Mouse (Mus musculus) cerebellum, adult 2 months (tissue): Measurements from ENCODE around the gene Fam181b. TPM values are rescaled to one million over a fixed set of nuclear protein-coding genes. Genes with fewer than 3 reads are reported as not detected.

Experiments
- DNase-seq, 2 experiments: peaks; one replicate each; pipeline ENCODE4 v3.0.0; 2021
- H3K27ac ChIP-seq: fragments of 200-500 bp; 2 replicates; pipeline ENCODE4 v1.5.1; 2012; ENCODE audit warnings: low read length, control low read depth, inconsistent platforms; ENCODE audit not compliant: insufficient read depth
- H3K27me3 ChIP-seq: fragments of 200-500 bp; 2 replicates; pipeline ENCODE4 v1.6.1; 2012; ENCODE audit warnings: inconsistent platforms, mild to moderate bottlenecking, low read length, moderate library complexity; ENCODE audit not compliant: control insufficient read depth, insufficient read depth
- H3K4me1 ChIP-seq: fragments of 200-500 bp; 2 replicates; pipeline ENCODE4 v1.6.1; 2011; ENCODE audit warnings: low read length; ENCODE audit not compliant: control insufficient read depth, insufficient read depth
- H3K4me3 ChIP-seq: fragments of 200-500 bp; replicated peaks from 2 replicates; pipeline ENCODE3; 2011; ENCODE audit warnings: mild to moderate bottlenecking, low read depth, low read length, control low read depth; ENCODE audit not compliant: insufficient read depth
- CTCF ChIP-seq: fragments of 200-500 bp; IDR thresholded peaks from 2 replicates; pipeline ENCODE4 v1.5.1; 2011; ENCODE audit warnings: low read depth, mild to moderate bottlenecking, control low read depth, low read length, moderate library complexity, borderline replicate concordance; ENCODE audit not compliant: insufficient read depth
- POLR2A ChIP-seq: fragments of 200-500 bp; IDR thresholded peaks from 2 replicates; pipeline ENCODE4 v1.6.1; 2011; ENCODE audit warnings: low read length, control low read depth, borderline replicate concordance; ENCODE audit not compliant: insufficient read depth
- WGBS: fragments of 180-500 bp; shearing (Covaris S2); methylation state at CpG from one replicate; pipeline ENCODE4 v1.1.7; 2018; 5-methylcytosine and 5-hydroxymethylcytosine counted together
- polyA plus RNA-seq: library from polyadenylated mRNA; depleted of rRNA; stranded (reverse); fragments of >200 nt; gene quantifications from 2 replicates; pipeline ENCODE4 v1.2.3, GENCODE M21; 2012; rRNA removed

Gene Fam181b
- polyA plus RNA-seq = 35.8 and 37.6 TPM in 2 replicates

- H3K27me3 ChIP-seq = no peaks in the 10 kb centered on the region
- peak; percentile 80 for DNase-seq
- no peaks in the 10 kb centered on the region for H3K4me1 ChIP-seq
- under 1% methylated on average over 96 of the region's 96 CpGs for WGBS
- TF ChIP-seq CTCF (peak; percentile 21; the same call in 1 of the 2 replicates), POLR2A (peak; percentile 52)
- H3K27ac ChIP-seq = peak within 1 kb of the TSS; percentile 63
- peak within 1 kb of the TSS; percentile 70 for H3K4me3 ChIP-seq
Observed at GRCm38 (mm10) chr7:93079785-93080730, at the start of gene Fam181b. Fam181b (plus strand) TSS chr7:93079865.

- DNase-seq = peak in 1 of 2 experiments; percentile 26
- Histone ChIP-seq H3K4me3 (no peak overlapping the region), H3K27me3 (no peaks in the 10 kb centered on the region), H3K27ac (peak overlapping the region; percentile 39; the same call in 1 of the 2 replicates), H3K4me1 (no peaks in the 10 kb centered on the region)
- no peak for TF ChIP-seq CTCF
- TF ChIP-seq POLR2A = no peak
- 25% methylated on average over 5 of the region's 5 CpGs for WGBS
Observed at GRCm38 (mm10) chr7:93037763-93038471, 41.7 kb upstream of the Fam181b start.

GRCm38 (mm10) chr7:93038472-93038828 is 41.2 kb upstream of the Fam181b start:
- no peak for DNase-seq
- TF ChIP-seq CTCF = no peak
- no peak for TF ChIP-seq POLR2A
- H3K4me3 ChIP-seq = no peak overlapping the region
- H3K27me3 ChIP-seq = no peaks in the 10 kb centered on the region
- WGBS = 40% methylated on average over 1 of the region's 1 CpGs
- H3K27ac ChIP-seq = peak overlapping the region; percentile 21; the same call in 1 of the 2 replicates
- H3K4me1 ChIP-seq = no peaks in the 10 kb centered on the region

- no peak for DNase-seq
- no peaks in the 10 kb centered on the region for H3K27me3 ChIP-seq
- TF ChIP-seq POLR2A (no peak), CTCF (no peak)
- H3K4me3 ChIP-seq = no peak overlapping the region
- no peaks in the 10 kb centered on the region for H3K4me1 ChIP-seq
- H3K27ac ChIP-seq = no peak overlapping the region
- WGBS = 91% methylated on average over 3 of the region's 3 CpGs
Observed at GRCm38 (mm10) chr7:93039542-93039941, 40.1 kb upstream of the Fam181b start.

GRCm38 (mm10) chr7:93044359-93044758 is 35.3 kb upstream of the Fam181b start:
- TF ChIP-seq POLR2A = no peak
- Histone ChIP-seq H3K27me3 (no peaks in the 10 kb centered on the region), H3K4me1 (no peaks in the 10 kb centered on the region), H3K27ac (no peak overlapping the region), H3K4me3 (no peak overlapping the region)
- no peak for DNase-seq
- 30% methylated on average over 3 of the region's 3 CpGs for WGBS

- Histone ChIP-seq H3K4me1 (no peaks in the 10 kb centered on the region), H3K4me3 (no peak overlapping the region), H3K27me3 (no peaks in the 10 kb centered on the region), H3K27ac (no peak overlapping the region)
- no peak for TF ChIP-seq POLR2A
- no peak for TF ChIP-seq CTCF
- 53% methylated on average over 1 of the region's 1 CpGs for WGBS
- no peak for DNase-seq
Observed at GRCm38 (mm10) chr7:93044788-93045187, 34.9 kb upstream of the Fam181b start.

- Histone ChIP-seq H3K27ac (no peak overlapping the region), H3K4me3 (no peak overlapping the region), H3K4me1 (no peaks in the 10 kb centered on the region), H3K27me3 (no peaks in the 10 kb centered on the region)
- TF ChIP-seq POLR2A = no peak
- TF ChIP-seq CTCF = no peak
- DNase-seq = no peak
Observed at GRCm38 (mm10) chr7:93060831-93061230, 18.8 kb upstream of the Fam181b start.

- no peak overlapping the region for H3K27ac ChIP-seq
- no peaks in the 10 kb centered on the region for H3K27me3 ChIP-seq
- no peak overlapping the region for H3K4me3 ChIP-seq
- H3K4me1 ChIP-seq = no peaks in the 10 kb centered on the region
- no peak for TF ChIP-seq POLR2A
- TF ChIP-seq CTCF = no peak
- DNase-seq = no peak
- 77% methylated on average over 3 of the region's 3 CpGs for WGBS
Observed at GRCm38 (mm10) chr7:93061747-93062146, 17.9 kb upstream of the Fam181b start.
